Mouse (Mus musculus) thymus, postnatal 0 days (tissue): ENCODE measurements around the gene Sestd1. TPM values are rescaled to one million over a fixed set of nuclear protein-coding genes. Genes with fewer than 3 reads are reported as not detected.

Experiments
- DNase-seq: peaks from one replicate; pipeline ENCODE4 v3.0.0-alpha.2; 2015; ENCODE audit warnings: low spot score
- polyA plus RNA-seq: library from polyadenylated mRNA; unstranded; fragments of >200 nt; fragmentation: Nextera tagmentation; extraction: Ambion mirVana; gene quantifications from 2 replicates; pipeline ENCODE4 v1.2.1, GENCODE M21; 2015

Gene Sestd1
- polyA plus RNA-seq, 1 experiment from 2014 or later = 11.0 TPM

DNA sequence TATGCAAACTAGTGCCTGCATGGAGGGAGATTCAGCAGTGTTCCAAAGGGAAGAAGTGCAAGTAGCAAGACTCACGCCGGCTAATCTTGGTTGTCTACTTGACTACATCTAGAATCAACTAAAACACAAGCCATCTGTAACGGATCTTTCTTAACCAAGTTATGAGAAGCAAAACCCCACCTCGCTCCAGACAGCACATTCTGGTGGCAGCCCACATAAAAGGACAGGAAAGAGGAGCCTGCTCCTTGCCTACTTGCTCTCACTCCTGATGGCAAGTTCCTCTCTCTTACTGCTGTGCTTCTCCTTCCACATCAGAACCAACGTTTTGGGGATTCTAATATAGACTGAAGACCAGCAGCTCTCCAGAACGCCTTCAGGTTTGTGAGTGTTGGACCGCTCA, 9.6 kb downstream of the Sestd1 start:
- DNase-seq = peak; percentile 84

GRCm38 (mm10) chr2:77270136-77270535, 10.3 kb downstream of the Sestd1 start:
- no peak for DNase-seq

- DNase-seq = no peak
Measured at GRCm38 (mm10) chr2:77268612-77269239, 11.7 kb downstream of the Sestd1 start.

GRCm38 (mm10) chr2:77266931-77267330, 13.5 kb downstream of the Sestd1 start:
- DNase-seq = no peak

DNA sequence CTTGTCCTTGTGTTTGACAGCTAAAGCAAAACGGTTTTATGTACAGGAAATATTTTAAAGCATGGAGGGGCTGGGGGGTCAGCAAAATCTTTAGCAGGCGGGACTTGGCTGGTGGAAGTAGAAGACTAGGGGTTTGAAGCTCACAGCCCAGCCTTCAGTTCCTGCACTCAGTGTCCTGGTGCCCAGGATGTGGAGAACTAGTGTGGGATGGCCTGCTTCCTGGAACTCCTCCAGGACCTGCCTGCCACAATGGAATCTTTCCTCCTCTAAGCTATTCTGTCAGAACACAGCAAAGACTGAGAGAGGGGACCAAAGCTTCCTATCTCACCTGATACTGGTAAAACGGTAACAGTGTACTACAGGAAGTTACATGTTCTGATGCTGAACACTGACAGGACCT, 14.4 kb downstream of the Sestd1 start:
- no peak for DNase-seq

GRCm38 (mm10) chr2:77265301-77265700, 15.1 kb downstream of the Sestd1 start:
- no peak for DNase-seq

- peak; percentile 37 for DNase-seq
Measured at GRCm38 (mm10) chr2:77264550-77264949, 15.8 kb downstream of the Sestd1 start.

DNA sequence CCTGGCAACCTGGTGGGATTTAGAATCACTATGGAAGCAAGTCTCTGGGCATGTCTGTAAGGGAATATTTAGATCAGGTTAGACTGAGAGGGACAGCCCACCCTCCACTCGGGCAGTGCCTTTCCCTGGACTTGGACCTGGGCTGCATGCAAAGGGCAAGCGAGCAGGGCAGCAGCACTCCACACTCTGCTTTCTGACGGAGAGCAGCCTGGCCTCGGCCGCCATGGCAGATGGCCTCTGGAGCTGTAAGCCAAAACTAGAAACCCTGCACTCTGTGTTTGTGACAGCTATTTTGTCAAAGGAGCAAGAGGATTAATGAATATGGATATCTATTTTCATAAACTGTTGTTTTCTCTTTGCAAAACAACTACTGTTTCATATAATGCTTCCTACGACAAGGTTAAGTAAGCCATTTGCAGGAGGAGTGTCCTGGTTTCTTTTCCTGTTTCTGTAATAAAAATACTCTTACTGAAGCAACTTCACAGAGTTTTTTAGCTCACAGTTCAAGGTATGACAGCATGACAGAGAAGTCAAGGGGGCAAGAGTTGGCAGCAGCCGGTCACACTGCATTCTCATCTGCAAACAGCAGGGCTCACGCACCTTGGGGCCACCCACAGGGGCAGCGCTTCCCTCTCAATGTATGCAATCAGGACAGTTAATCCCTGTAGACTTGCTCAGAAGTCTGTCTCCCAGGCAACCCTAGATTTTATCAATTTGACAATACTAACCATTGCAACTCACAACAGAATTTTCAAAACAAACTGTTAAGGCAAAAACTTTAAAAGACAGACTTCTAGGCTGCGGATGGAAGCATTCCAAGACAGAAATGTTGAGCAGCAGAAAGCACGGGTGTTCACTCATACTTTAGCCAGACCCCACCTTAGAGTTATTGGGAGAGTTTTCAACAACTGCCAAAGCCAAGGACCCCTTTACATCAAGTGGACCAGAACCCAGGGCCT, 16.6 kb downstream of the Sestd1 start:
- peak; percentile 37 for DNase-seq

DNA sequence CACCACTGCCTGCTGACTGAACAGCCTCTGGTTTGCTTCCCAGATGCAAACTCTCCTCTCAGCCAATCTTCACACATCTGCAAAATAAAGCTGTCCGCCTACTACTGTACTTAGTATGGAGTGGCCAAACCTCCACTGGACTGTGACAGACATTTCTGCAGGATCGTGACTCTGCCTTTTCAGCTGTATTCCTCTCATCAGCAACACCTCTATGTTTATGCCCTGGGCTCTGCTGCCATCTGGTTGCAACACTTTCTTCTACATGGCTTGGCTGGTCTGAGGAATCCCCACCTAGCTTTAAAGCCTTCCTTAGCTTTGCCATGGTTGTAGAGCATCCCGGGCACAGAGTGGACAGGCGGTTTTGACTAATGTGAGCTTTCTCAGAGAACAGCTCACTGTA, 20.3 kb downstream of the Sestd1 start:
- DNase-seq = no peak

- DNase-seq = no peak
Measured at GRCm38 (mm10) chr2:77253227-77253626, 27.2 kb downstream of the Sestd1 start.

- no peak for DNase-seq
Measured at GRCm38 (mm10) chr2:77251736-77252135, 28.7 kb downstream of the Sestd1 start.

- DNase-seq = peak; percentile 55
Measured at GRCm38 (mm10) chr2:77249771-77250681, 30.4 kb downstream of the Sestd1 start.

GRCm38 (mm10) chr2:77248416-77248815, 32.0 kb downstream of the Sestd1 start:
- no peak for DNase-seq

DNA sequence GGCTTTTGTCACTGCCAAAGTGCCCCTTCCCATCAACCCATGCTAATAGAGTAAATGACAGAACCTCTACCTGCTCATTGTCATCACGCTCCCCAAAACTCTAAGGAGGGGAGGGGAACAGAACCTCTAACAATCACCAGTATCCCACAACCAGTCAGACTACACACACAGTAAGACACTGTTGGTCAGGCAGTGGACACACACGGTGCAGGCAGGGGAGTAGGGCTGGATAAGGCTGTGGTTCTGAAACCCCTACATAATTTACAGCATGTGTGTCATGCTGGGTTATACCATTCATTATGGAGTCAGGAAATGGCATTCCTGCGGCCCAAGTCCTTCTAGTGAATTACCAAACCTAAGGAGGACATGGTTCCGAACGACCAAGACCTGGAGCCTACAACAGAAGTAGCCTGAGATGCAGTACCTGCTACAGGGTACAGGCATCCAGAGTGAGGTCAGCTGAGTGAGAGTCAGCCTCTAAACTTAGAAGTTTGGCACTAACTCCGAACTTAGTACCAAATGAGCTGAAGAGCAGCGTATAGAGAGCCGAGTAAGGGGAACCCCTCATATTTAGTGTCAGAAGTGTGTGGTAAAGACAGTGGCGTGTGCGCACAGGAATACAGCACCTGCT, 33.1 kb downstream of the Sestd1 start:
- DNase-seq = no peak

DNA sequence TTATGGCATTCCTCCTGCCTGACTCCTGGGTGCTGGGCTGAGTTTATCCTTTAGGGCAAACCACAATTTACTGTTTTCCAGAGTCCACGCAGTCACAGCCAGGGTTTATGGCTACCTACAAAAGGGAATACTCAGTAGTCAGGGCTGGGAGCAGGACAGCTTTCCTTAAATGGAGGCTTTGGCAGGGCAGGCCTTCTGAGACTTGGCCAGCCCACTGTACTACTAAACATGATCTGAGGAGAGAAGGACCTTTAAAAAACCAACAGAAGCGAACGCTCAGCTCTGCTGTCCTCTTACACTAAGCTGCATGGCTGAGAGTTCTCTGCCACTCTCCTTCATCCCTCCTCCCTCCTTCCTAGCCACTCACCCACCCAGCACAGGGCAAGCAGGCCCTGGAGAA, 34.6 kb downstream of the Sestd1 start:
- no peak for DNase-seq

DNA sequence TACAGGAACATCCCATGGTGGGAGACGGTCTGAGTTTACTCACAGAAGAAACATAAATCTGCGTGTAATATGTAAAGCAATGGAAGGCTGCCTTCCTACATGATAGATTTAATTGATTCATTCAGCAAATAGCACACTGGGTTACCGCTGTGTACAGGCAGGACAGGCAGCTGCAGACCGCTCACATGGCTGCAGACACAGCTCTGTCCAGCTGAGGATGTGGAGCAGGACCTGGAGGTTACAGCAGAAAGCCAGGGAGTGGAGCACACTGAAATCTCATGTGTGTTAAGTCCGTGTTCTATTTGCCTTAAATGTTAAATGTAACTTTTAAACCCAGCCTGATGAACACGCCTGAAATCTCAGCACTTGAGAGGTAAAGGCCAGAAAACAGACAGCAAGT, 38.1 kb downstream of the Sestd1 start:
- no peak for DNase-seq

DNA sequence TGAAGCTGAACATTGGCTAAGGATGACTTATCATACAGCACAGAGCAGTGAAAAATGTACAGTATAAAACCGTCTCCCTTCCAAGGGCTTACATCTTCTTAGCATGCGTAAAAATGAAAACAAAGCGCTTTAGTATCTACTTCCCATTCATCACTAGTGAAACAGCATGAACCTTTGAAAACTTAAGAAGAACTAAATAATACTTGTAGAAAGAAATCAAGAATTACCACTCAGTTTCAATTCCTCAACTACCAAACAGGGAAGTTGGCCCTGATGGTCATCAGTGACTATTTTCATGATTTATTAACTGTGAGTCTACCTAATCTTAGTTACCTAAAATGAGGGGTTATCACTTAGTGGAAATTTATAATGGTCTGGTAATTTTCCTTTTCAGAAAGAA, 41.8 kb downstream of the Sestd1 start:
- DNase-seq = no peak

- no peak for DNase-seq
Measured at GRCm38 (mm10) chr2:77238046-77238445, 42.3 kb downstream of the Sestd1 start.

- no peak for DNase-seq
Measured at GRCm38 (mm10) chr2:77236860-77237259, 43.5 kb downstream of the Sestd1 start.

GRCm38 (mm10) chr2:77235896-77236295, 44.5 kb downstream of the Sestd1 start:
- DNase-seq = no peak

GRCm38 (mm10) chr2:77232604-77233003, 47.8 kb downstream of the Sestd1 start:
- no peak for DNase-seq
